Mouse (Mus musculus) liver, adult 2 months (tissue): ENCODE measurements around the gene Wdpcp.

Experiments used
- CTCF ChIP-seq: fragments of 200-500 bp; IDR thresholded peaks from 2 replicates; pipeline ENCODE4 v1.5.1; 2011; ENCODE audit warnings: low read depth, low read length, control low read depth
- POLR2A ChIP-seq: fragments of 200-500 bp; IDR thresholded peaks from 2 replicates; pipeline ENCODE4 v1.6.1; 2011; ENCODE audit warnings: low read length, control low read depth; ENCODE audit not compliant: insufficient read depth; ENCODE audit errors: extremely low read depth

GRCm38 (mm10) chr11:21729056-21729455, 157.0 kb downstream of the Wdpcp start:
- no peak for TF ChIP-seq CTCF
- no peak for TF ChIP-seq POLR2A
